Mouse (Mus musculus) urinary bladder, postnatal 4 days (tissue): Measurements from ENCODE around the gene Icam2.
"Not testable (repeated sequence)": the region's sequence is repeated elsewhere in the genome, so short reads cannot be mapped to it uniquely, and the experiment has no call there.

ENCODE experiments used
- DNase-seq, 2 experiments: peaks; one replicate each; pipeline ENCODE4 v3.0.0; 2021 to 2022; ENCODE audit warnings: low spot score in 2 of 2

The Icam2 gene

GRCm38 (mm10) chr11:106387791-106388216 lies at the start of gene Icam2:
Icam2 (minus strand) TSS chr11:106388075.
- DNase-seq, result no peak

- DNase-seq, result no peak
Measured at GRCm38 (mm10) chr11:106437543-106437942, 49.7 kb upstream of the Icam2 start.

GRCm38 (mm10) chr11:106437039-106437438 lies 49.2 kb upstream of the Icam2 start:
- no peak for DNase-seq

- DNase-seq, result no peak
Measured at GRCm38 (mm10) chr11:106430392-106430791, 42.5 kb upstream of the Icam2 start.

GRCm38 (mm10) chr11:106429689-106430088 lies 41.8 kb upstream of the Icam2 start:
- DNase-seq, result no peak

GRCm38 (mm10) chr11:106428556-106428955 lies 40.7 kb upstream of the Icam2 start:
- DNase-seq, result no peak

- no peak for DNase-seq
Measured at GRCm38 (mm10) chr11:106428106-106428505, 40.2 kb upstream of the Icam2 start.

- DNase-seq, result no peak
Measured at GRCm38 (mm10) chr11:106426447-106426846, 38.6 kb upstream of the Icam2 start.

GRCm38 (mm10) chr11:106425201-106425600 lies 37.3 kb upstream of the Icam2 start:
- no peak for DNase-seq

GRCm38 (mm10) chr11:106419262-106420102 lies 31.6 kb upstream of the Icam2 start:
- DNase-seq, result no peak

GRCm38 (mm10) chr11:106418622-106419196 lies 30.8 kb upstream of the Icam2 start:
- peak; percentile 70 to 76 for DNase-seq

- no peak for DNase-seq
Measured at GRCm38 (mm10) chr11:106417860-106418259, 30.0 kb upstream of the Icam2 start.

GRCm38 (mm10) chr11:106416331-106416730 lies 28.5 kb upstream of the Icam2 start:
- DNase-seq, result no peak

- no peak for DNase-seq
Measured at GRCm38 (mm10) chr11:106412641-106413360, 24.9 kb upstream of the Icam2 start.

GRCm38 (mm10) chr11:106411157-106411556 lies 23.3 kb upstream of the Icam2 start:
- no peak for DNase-seq

GRCm38 (mm10) chr11:106410507-106410906 lies 22.6 kb upstream of the Icam2 start:
- DNase-seq, result no peak

GRCm38 (mm10) chr11:106410011-106410410 lies 22.1 kb upstream of the Icam2 start:
- no peak for DNase-seq

GRCm38 (mm10) chr11:106398481-106398880 lies 10.6 kb upstream of the Icam2 start:
- no peak for DNase-seq

- DNase-seq, result no peak
Measured at GRCm38 (mm10) chr11:106397656-106398055, 9.8 kb upstream of the Icam2 start.

GRCm38 (mm10) chr11:106394055-106394454 lies 6.2 kb upstream of the Icam2 start:
- not testable (repeated sequence) for DNase-seq

- DNase-seq, result no peak
Measured at GRCm38 (mm10) chr11:106393331-106393616, 5.4 kb upstream of the Icam2 start.

GRCm38 (mm10) chr11:106392597-106393330 lies 4.9 kb upstream of the Icam2 start:
- no peak for DNase-seq
